Mouse (Mus musculus): Measurements from ENCODE around the gene Ina.

Gene Ina

DNA sequence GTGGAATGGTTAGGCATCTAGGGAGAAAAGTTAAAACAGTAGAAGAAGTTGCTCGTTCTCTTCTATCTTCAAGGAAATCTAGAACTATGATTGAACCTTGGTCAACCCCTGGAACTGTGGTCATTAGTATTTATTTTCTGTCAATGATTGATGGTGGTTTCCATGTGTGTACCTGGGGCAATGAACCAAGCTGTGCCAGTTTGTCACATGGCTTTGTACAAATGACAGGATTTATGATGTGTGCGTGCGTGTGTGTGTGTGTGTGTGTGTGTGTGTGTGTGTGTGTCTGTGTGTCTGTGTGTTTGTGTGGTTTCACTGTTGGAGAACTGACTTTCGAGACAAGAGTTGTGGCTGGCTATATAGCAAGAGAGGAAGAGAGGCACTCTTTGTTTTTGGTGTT lies 39.0 kb downstream of the Ina start:
- peak; percentile 69 for DNase-seq (ENCODE audit: low spot score)

DNA sequence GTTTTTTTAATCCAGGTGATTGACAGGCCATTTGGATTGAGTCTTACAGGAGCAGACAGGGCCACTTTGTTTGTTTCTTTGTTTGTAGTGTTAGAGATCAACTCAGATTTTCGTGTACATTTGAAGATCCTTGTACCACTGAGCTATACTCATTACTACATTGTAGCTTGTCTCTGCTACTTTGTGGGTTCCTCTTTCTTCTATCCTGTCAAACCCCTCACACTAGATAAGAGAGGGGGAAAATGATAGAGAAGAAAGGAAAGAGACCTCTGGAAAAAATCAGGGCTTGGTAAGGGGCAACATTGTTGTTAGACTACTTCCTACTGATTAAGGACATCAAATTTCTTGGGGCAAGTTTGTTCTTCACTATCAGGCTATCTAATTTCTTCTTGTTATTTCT lies 43.2 kb downstream of the Ina start:
- no peak for DNase-seq (ENCODE audit: low spot score)

DNA sequence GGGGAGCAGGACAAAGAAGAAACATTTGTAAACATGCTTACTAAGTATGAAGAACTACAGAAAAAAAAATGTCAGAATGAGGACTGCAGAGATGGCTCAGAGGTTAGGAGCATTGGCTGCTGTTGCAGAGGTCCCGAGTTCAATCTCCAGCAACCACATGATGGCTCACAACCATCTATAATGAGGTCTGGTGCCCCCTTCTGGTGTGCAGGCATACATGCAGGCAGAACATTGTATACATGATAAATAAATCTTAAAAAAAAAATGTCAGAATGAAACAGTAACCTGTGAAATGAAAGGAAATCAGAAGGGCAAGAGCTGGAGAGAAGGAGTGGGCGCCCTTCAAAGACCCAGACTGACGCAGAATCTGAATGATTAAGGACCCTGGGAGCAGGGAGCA lies 51.4 kb downstream of the Ina start:
- no peak for DNase-seq (ENCODE audit: low spot score)

DNA sequence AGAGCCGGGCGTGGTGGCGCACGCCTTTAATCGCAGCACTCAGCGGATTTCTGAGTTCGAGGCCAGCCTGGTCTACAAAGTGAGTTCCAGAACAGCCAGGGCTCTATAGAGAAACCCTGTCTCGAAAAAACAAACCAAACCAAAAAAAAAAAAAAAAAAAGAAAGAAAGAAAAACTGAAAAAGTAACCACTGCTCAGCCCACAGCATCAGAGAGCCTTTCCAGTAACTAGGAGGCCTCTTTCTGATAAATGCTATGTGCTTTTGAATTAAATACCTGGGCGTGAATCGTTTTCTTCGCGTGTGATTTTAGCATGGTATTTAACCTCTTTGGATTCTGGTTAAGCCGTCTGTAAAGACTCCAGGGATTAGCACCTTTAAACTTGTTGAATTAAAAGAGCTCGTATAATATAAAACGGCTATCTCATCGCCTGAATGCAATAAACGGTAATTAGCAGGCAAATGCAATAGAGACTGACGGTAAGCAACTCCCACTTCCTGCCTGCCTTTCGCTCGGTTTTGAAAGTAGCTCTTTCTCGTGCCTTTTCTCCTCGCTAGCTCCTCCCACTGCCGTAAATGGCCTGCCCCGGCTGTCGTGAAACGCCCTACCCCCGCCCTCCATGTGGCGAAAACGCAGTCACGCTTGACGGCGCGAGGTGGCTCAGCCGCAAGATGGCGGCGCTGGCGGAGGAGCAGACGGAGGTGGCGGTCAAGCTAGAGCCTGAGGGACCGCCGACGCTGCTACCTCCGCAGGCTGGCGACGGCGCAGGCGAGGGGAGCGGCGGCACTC lies 52.8 kb downstream of the Ina start, which contains the start of gene Taf5:
Gene Taf5 (plus strand): TSS at position 651 of the 787 bp plus-strand sequence.
- peak; percentile 98 for DNase-seq (ENCODE audit: low spot score)

DNA sequence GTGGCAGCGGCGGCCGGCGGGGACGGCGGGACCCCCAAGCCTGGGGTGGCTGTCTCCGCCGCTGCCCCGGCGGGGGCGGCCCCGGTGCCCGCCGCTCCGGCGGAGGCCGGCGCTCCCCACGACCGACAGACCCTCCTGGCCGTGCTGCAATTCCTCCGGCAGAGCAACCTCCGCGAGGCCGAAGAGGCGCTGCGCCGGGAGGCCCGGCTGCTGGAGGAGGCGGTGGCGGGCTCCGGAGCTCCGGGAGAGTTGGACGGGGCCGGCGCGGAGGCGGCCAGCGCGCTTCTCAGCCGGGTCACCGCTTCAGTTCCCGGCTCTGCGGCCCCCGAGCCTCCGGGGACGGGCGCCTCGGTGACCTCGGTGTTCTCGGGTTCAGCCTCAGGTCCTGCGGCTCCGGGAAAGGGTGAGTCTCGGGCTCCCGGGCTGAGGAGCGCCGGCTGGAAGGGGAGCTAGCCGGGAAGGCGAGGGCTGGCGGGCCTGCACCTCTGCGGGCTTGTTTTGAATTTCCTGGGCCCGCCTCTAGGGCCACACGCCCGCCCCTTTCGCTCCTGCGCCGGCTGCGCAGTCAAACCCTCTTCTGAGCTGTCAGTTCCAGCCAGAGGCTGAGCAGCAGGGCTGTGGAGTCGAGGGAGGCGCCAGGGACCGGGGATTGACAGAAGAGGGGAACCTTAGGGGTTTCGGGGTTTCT lies 53.6 kb downstream of the Ina start:
- peak; percentile 90 for DNase-seq (ENCODE audit: low spot score)

Measured in yolk sac, embryonic 10.5 days (tissue).